Mouse (Mus musculus) frontal cortex, postnatal 25 days (tissue): ENCODE measurements around the gene Dnaja3.
"Not testable (repeated sequence)": the region's sequence is repeated elsewhere in the genome, so short reads cannot be mapped to it uniquely, and the experiment has no call there.

Experiments
- DNase-seq, 2 experiments: peaks; one replicate each; pipeline ENCODE4 v3.0.0; 2022; ENCODE audit warnings: low spot score in 2 of 2

Dnaja3 gene

GRCm38 (mm10) chr16:4665726-4666125 is 25.9 kb downstream of the Dnaja3 start:
- DNase-seq, result no peak

GRCm38 (mm10) chr16:4667190-4667808 is 27.5 kb downstream of the Dnaja3 start:
- DNase-seq, result peak; percentile 66 to 82

- no peak for DNase-seq
Measured at GRCm38 (mm10) chr16:4670317-4670716, 30.5 kb downstream of the Dnaja3 start.

GRCm38 (mm10) chr16:4674091-4674490 is 34.3 kb downstream of the Dnaja3 start:
- DNase-seq, result no peak

- DNase-seq, result no peak
Measured at GRCm38 (mm10) chr16:4676836-4677235, 37.0 kb downstream of the Dnaja3 start.

- no peak for DNase-seq
Measured at GRCm38 (mm10) chr16:4678080-4678479, 38.3 kb downstream of the Dnaja3 start.

- peak; percentile 56 to 68 for DNase-seq
Measured at GRCm38 (mm10) chr16:4679121-4680018, 39.6 kb downstream of the Dnaja3 start, which contains the start of gene Coro7. Gene Coro7, minus strand, starts transcription at chr16:4679777.

- not testable (repeated sequence) for DNase-seq
Measured at GRCm38 (mm10) chr16:4680922-4681455, 41.2 kb downstream of the Dnaja3 start.

- no peak for DNase-seq
Measured at GRCm38 (mm10) chr16:4682628-4683179, 42.9 kb downstream of the Dnaja3 start.

- DNase-seq, result no peak
Measured at GRCm38 (mm10) chr16:4683193-4683580, 43.4 kb downstream of the Dnaja3 start.

GRCm38 (mm10) chr16:4683581-4684456 is 44.0 kb downstream of the Dnaja3 start:
- DNase-seq, result peak; percentile 95

- no peak for DNase-seq
Measured at GRCm38 (mm10) chr16:4684457-4684791, 44.6 kb downstream of the Dnaja3 start.

GRCm38 (mm10) chr16:4689371-4689770 is 49.6 kb downstream of the Dnaja3 start:
- DNase-seq, result not testable (repeated sequence)

GRCm38 (mm10) chr16:4701211-4701610 is 61.4 kb downstream of the Dnaja3 start:
- DNase-seq, result no peak

GRCm38 (mm10) chr16:4702646-4703045 is 62.9 kb downstream of the Dnaja3 start:
- no peak for DNase-seq

- no peak for DNase-seq
Measured at GRCm38 (mm10) chr16:4705541-4705940, 65.8 kb downstream of the Dnaja3 start.

- no peak for DNase-seq
Measured at GRCm38 (mm10) chr16:4711173-4711572, 71.4 kb downstream of the Dnaja3 start.

- no peak for DNase-seq
Measured at GRCm38 (mm10) chr16:4713861-4714710, 74.3 kb downstream of the Dnaja3 start.

GRCm38 (mm10) chr16:4717866-4718265 is 78.1 kb downstream of the Dnaja3 start:
- no peak for DNase-seq

GRCm38 (mm10) chr16:4718753-4719518 is 79.1 kb downstream of the Dnaja3 start, which contains the start of gene Nmral1:
Gene Nmral1, minus strand, starts transcription at chr16:4719356.
- peak; percentile 25 to 32 for DNase-seq
